Mouse (Mus musculus): ENCODE measurements at regions not wholly inside any gene's neighbourhood (a gene's known extent, or its start where the extent isn't known, plus 50 kb on each side); places are given as distances from the start of the nearest gene placed in this dataset.
A peak's percentile ranks its signal among the peaks of the same experiment; 100 is the strongest.

GRCm38 (mm10) chr6:100974716-100975115, 141.3 kb downstream of the Ppp4r2 start:
- no peak for TF ChIP-seq POLR2A (IDR thresholded peaks at IDR 0.05; ENCODE audit: borderline replicate concordance, extremely low read depth, insufficient read depth, insufficient read length, poor library complexity, severe bottlenecking)
- TF ChIP-seq CTCF (IDR thresholded peaks at IDR 0.05; ENCODE audit: borderline replicate concordance, extremely low read depth, insufficient read depth, insufficient read length): no peak

GRCm38 (mm10) chr6:100975835-100976234, 142.4 kb downstream of the Ppp4r2 start:
- no peak for TF ChIP-seq CTCF (IDR thresholded peaks at IDR 0.05; ENCODE audit: borderline replicate concordance, extremely low read depth, insufficient read depth, insufficient read length)
- no peak for TF ChIP-seq POLR2A (IDR thresholded peaks at IDR 0.05; ENCODE audit: borderline replicate concordance, extremely low read depth, insufficient read depth, insufficient read length, poor library complexity, severe bottlenecking)
- peak; percentile 55 for DNase-seq (ENCODE audit: low read depth)

More at GRCm38 (mm10) chr6:100974716-100975115, 141.3 kb downstream of the Ppp4r2 start:
- DNase-seq (ENCODE audit: low read depth): no peak

GRCm38 (mm10) chr6:100977201-100977691, 143.8 kb downstream of the Ppp4r2 start:
- TF ChIP-seq POLR2A (IDR thresholded peaks at IDR 0.05; ENCODE audit: borderline replicate concordance, extremely low read depth, insufficient read depth, insufficient read length, poor library complexity, severe bottlenecking) (no peak), CTCF (IDR thresholded peaks at IDR 0.05; ENCODE audit: borderline replicate concordance, extremely low read depth, insufficient read depth, insufficient read length) (no peak)
- DNase-seq (ENCODE audit: low read depth): peak; percentile 71

- DNase-seq (ENCODE audit: low read depth): no peak
- TF ChIP-seq CTCF (IDR thresholded peaks at IDR 0.05; ENCODE audit: borderline replicate concordance, extremely low read depth, insufficient read depth, insufficient read length) (no peak), POLR2A (IDR thresholded peaks at IDR 0.05; ENCODE audit: borderline replicate concordance, extremely low read depth, insufficient read depth, insufficient read length, poor library complexity, severe bottlenecking) (no peak)
Measured at GRCm38 (mm10) chr6:100978113-100978512, 144.7 kb downstream of the Ppp4r2 start.

GRCm38 (mm10) chr6:100978727-100979460, 145.5 kb downstream of the Ppp4r2 start:
- no peak for DNase-seq (ENCODE audit: low read depth)
- TF ChIP-seq POLR2A (IDR thresholded peaks at IDR 0.05; ENCODE audit: borderline replicate concordance, extremely low read depth, insufficient read depth, insufficient read length, poor library complexity, severe bottlenecking) (no peak), CTCF (IDR thresholded peaks at IDR 0.05; ENCODE audit: borderline replicate concordance, extremely low read depth, insufficient read depth, insufficient read length) (no peak)

- no peak for DNase-seq (ENCODE audit: low read depth)
- no peak for TF ChIP-seq CTCF (IDR thresholded peaks at IDR 0.05; ENCODE audit: borderline replicate concordance, extremely low read depth, insufficient read depth, insufficient read length)
Measured at GRCm38 (mm10) chr6:100980156-100980555, 146.7 kb downstream of the Ppp4r2 start.

- no peak for TF ChIP-seq CTCF (IDR thresholded peaks at IDR 0.05; ENCODE audit: borderline replicate concordance, extremely low read depth, insufficient read depth, insufficient read length)
- no peak for TF ChIP-seq POLR2A (IDR thresholded peaks at IDR 0.05; ENCODE audit: borderline replicate concordance, extremely low read depth, insufficient read depth, insufficient read length, poor library complexity, severe bottlenecking)
- DNase-seq (ENCODE audit: low read depth): no peak
Measured at GRCm38 (mm10) chr6:100984861-100985260, 151.4 kb downstream of the Ppp4r2 start.

GRCm38 (mm10) chr6:100985334-100985937, 152.0 kb downstream of the Ppp4r2 start:
- no peak for TF ChIP-seq CTCF (IDR thresholded peaks at IDR 0.05; ENCODE audit: borderline replicate concordance, extremely low read depth, insufficient read depth, insufficient read length)
- no peak for TF ChIP-seq POLR2A (IDR thresholded peaks at IDR 0.05; ENCODE audit: borderline replicate concordance, extremely low read depth, insufficient read depth, insufficient read length, poor library complexity, severe bottlenecking)
- DNase-seq (ENCODE audit: low read depth): no peak

GRCm38 (mm10) chr6:100988521-100988920, 155.1 kb downstream of the Ppp4r2 start:
- DNase-seq (ENCODE audit: low read depth): no peak
- no peak for TF ChIP-seq POLR2A (IDR thresholded peaks at IDR 0.05; ENCODE audit: borderline replicate concordance, extremely low read depth, insufficient read depth, insufficient read length, poor library complexity, severe bottlenecking)

- TF ChIP-seq CTCF (IDR thresholded peaks at IDR 0.05; ENCODE audit: borderline replicate concordance, extremely low read depth, insufficient read depth, insufficient read length): no peak
- TF ChIP-seq POLR2A (IDR thresholded peaks at IDR 0.05; ENCODE audit: borderline replicate concordance, extremely low read depth, insufficient read depth, insufficient read length, poor library complexity, severe bottlenecking): no peak
- DNase-seq (ENCODE audit: low read depth): no peak
Measured at GRCm38 (mm10) chr6:100993421-100993820, 160.0 kb downstream of the Ppp4r2 start.

GRCm38 (mm10) chr6:100995874-100996560, 162.6 kb downstream of the Ppp4r2 start:
- DNase-seq (ENCODE audit: low read depth): peak; percentile 80
- TF ChIP-seq CTCF (IDR thresholded peaks at IDR 0.05; ENCODE audit: borderline replicate concordance, extremely low read depth, insufficient read depth, insufficient read length) (no peak), POLR2A (IDR thresholded peaks at IDR 0.05; ENCODE audit: borderline replicate concordance, extremely low read depth, insufficient read depth, insufficient read length, poor library complexity, severe bottlenecking) (no peak)

Data from brain, embryonic 14.5 days (tissue).